ENCODE assay signal across 12 mouse cellular contexts in genomic region chr14:8220306-8220705, GRCm38 (mm10). TPM values are rescaled to one million over a fixed set of nuclear protein-coding genes. Genes with fewer than 3 reads are reported as not detected.
DNase-seq lines count a peak whose midpoint lies in the region; ATAC-seq lines count a peak whose summit lies in the region.
"Had no signal": no experiment of that assay in that cellular context is flagged by ENCODE, and none has a peak within 500 bp of the region (broad histone marks: within the 10 kb centered on the region; RNA-seq: fewer than 3 reads in every experiment).

No protein-coding gene starts in this region.

- no peaks in the 10 kb centered on the region for H3K4me1 ChIP-seq in hindbrain, embryonic 11.5 days (replicated peaks; ENCODE audit: control insufficient read depth, insufficient read depth, low read length)
- peaks cover 22% of the 10 kb centered on the region for H3K4me1 ChIP-seq in hindbrain, embryonic 14.5 days (replicated peaks; ENCODE audit: control insufficient read depth, insufficient read depth, low read length)

- no peak for ATAC-seq in hindbrain, embryonic 11.5 days (ENCODE audit: low FRiP score)
- ATAC-seq in hindbrain, embryonic 14.5 days (ENCODE audit: low FRiP score): no peak
- ATAC-seq in erythroblast, adult 5-6 weeks (replicated peaks; ENCODE audit: low FRiP score, poor library complexity, severe bottlenecking): peak; percentile 79

- H3K4me2 ChIP-seq in hindbrain, embryonic 11.5 days (replicated peaks; ENCODE audit: low read depth, low read length): no peak overlapping the region
- H3K4me2 ChIP-seq in hindbrain, embryonic 14.5 days (replicated peaks): no peak overlapping the region
- H3K4me2 ChIP-seq: embryonic facial prominence, embryonic 13.5 days; kidney, embryonic 15.5 days had no signal

- no peak overlapping the region for H3K4me3 ChIP-seq in hindbrain, embryonic 11.5 days (ENCODE audit: low read depth, low read length)
- no peak overlapping the region for H3K4me3 ChIP-seq in hindbrain, embryonic 14.5 days (replicated peaks; ENCODE audit: low read length)
- H3K4me3 ChIP-seq: embryonic facial prominence, embryonic 13.5 days; kidney, embryonic 15.5 days; midbrain, embryonic 10.5 days had no signal

- H3K9me3 ChIP-seq in hindbrain, embryonic 11.5 days (ENCODE audit: control insufficient read depth, low read length): no peaks in the 10 kb centered on the region
- H3K9me3 ChIP-seq in hindbrain, embryonic 14.5 days (ENCODE audit: control insufficient read depth, low read length): no peaks in the 10 kb centered on the region
- H3K9me3 ChIP-seq: embryonic facial prominence, embryonic 13.5 days; kidney, embryonic 15.5 days; midbrain, embryonic 10.5 days had no signal

- H3K27ac ChIP-seq in hindbrain, embryonic 11.5 days (ENCODE audit: low read depth, low read length): no peak overlapping the region
- H3K27ac ChIP-seq in hindbrain, embryonic 14.5 days: no peak overlapping the region
- H3K27ac ChIP-seq: embryonic facial prominence, embryonic 13.5 days; kidney, embryonic 15.5 days; midbrain, embryonic 10.5 days had no signal

- H3K27me3 ChIP-seq in hindbrain, embryonic 11.5 days (ENCODE audit: control insufficient read depth, insufficient read depth, low read length): peaks cover 12% of the 10 kb centered on the region; the same call in 1 of the 2 replicates
- peaks cover 12% of the 10 kb centered on the region for H3K27me3 ChIP-seq in hindbrain, embryonic 14.5 days (ENCODE audit: control insufficient read depth, insufficient read depth, low read length)
- H3K27me3 ChIP-seq: embryonic facial prominence, embryonic 13.5 days; kidney, embryonic 15.5 days had no signal

- intact Hi-C loops in left cerebral cortex, postnatal 10 days (cut with DNase I): no loop called here

- no peaks in the 10 kb centered on the region for H3K36me3 ChIP-seq in hindbrain, embryonic 11.5 days (ENCODE audit: control insufficient read depth, insufficient read depth, low read length)
- peaks cover 12% of the 10 kb centered on the region for H3K36me3 ChIP-seq in hindbrain, embryonic 14.5 days (replicated peaks; ENCODE audit: control insufficient read depth, insufficient read depth)

- no peak overlapping the region for H3K9ac ChIP-seq in hindbrain, embryonic 11.5 days (ENCODE audit: low read depth, low read length)
- no peak overlapping the region for H3K9ac ChIP-seq in hindbrain, embryonic 14.5 days
- H3K9ac ChIP-seq: embryonic facial prominence, embryonic 13.5 days; kidney, embryonic 15.5 days had no signal

- peak; percentile 19 for DNase-seq in hindbrain, embryonic 11.5 days (ENCODE audit: low spot score)
- no peak for DNase-seq in hindbrain, embryonic 14.5 days (ENCODE audit: low spot score)
- DNase-seq in thymus, postnatal 4 days: peak; percentile 43
- no peak for DNase-seq in thymus, postnatal 0 days (ENCODE audit: low spot score)
- no peak for DNase-seq in left cerebral cortex, adult 9 months (ENCODE audit: low spot score in 2 of 2)
- no peak for DNase-seq in left cerebral cortex, postnatal 10 days (ENCODE audit: extremely low spot score in 1 of 2, low spot score in 2 of 2)
- DNase-seq in urinary bladder, adult 18-20 months (ENCODE audit: low spot score in 2 of 2): no peak
- DNase-seq: retina, postnatal 1 day had no signal

- WGBS in hindbrain, embryonic 11.5 days: 60% methylated on average over 7 of the region's 7 CpGs
- WGBS in hindbrain, embryonic 14.5 days: 65% methylated on average over 7 of the region's 7 CpGs

RNA-seq across cellular contexts. Expression of gene Kctd6, which starts 6.4 kb away (rescaled TPM):
- 8.2 and 11.2 TPM in 2 replicates for polyA plus RNA-seq in hindbrain, embryonic 11.5 days (2014; fragmentation: Nextera tagmentation; extraction: Ambion mirVana)
- 14.5 and 16.2 TPM in 2 replicates for polyA plus RNA-seq in hindbrain, embryonic 14.5 days (2014; fragmentation: Nextera tagmentation; extraction: Ambion mirVana)
- polyA plus RNA-seq in thymus, postnatal 0 days (2015; fragmentation: Nextera tagmentation; extraction: Ambion mirVana): 10.2 and 12.6 TPM in 2 replicates
- 1.2 and 2.3 TPM in 2 replicates for total RNA-seq in erythroblast, adult 5-6 weeks (2015; ENCODE audit: low replicate concordance)
- 5.4 and 6.6 TPM in 2 replicates for total RNA-seq in erythroblast, adult 5-6 weeks (2017; ENCODE audit: low replicate concordance)
- total RNA-seq in left cerebral cortex, postnatal 10 days (2021): 10 to 100 TPM; 27.9 to 30.0 TPM

RNA-seq across cellular contexts. Expression of gene Acox2, which starts 38.8 kb away (rescaled TPM):
- polyA plus RNA-seq in hindbrain, embryonic 11.5 days (2014; fragmentation: Nextera tagmentation; extraction: Ambion mirVana): 0.20 and 0.29 TPM in 2 replicates
- not detected in 2 replicates for polyA plus RNA-seq in hindbrain, embryonic 14.5 days (2014; fragmentation: Nextera tagmentation; extraction: Ambion mirVana)
- polyA plus RNA-seq in thymus, postnatal 0 days (2015; fragmentation: Nextera tagmentation; extraction: Ambion mirVana): 0.71 and 0.75 TPM in 2 replicates
- total RNA-seq in erythroblast, adult 5-6 weeks (2015; ENCODE audit: low replicate concordance): not detected in 2 replicates
- total RNA-seq in erythroblast, adult 5-6 weeks (2017; ENCODE audit: low replicate concordance): not detected in 2 replicates
- total RNA-seq in left cerebral cortex, postnatal 10 days (2021): under 1 TPM in 1 of 2 experiments, not detected in 1; 0.61 TPM
- polyA plus RNA-seq: embryonic facial prominence, embryonic 13.5 days had no signal

RNA-seq across cellular contexts. Expression of gene Pdhb, which starts 47.5 kb away (rescaled TPM):
- 228 and 233 TPM in 2 replicates for polyA plus RNA-seq in hindbrain, embryonic 11.5 days (2014; fragmentation: Nextera tagmentation; extraction: Ambion mirVana)
- polyA plus RNA-seq in hindbrain, embryonic 14.5 days (2014; fragmentation: Nextera tagmentation; extraction: Ambion mirVana): 271 and 280 TPM in 2 replicates
- polyA plus RNA-seq in thymus, postnatal 0 days (2015; fragmentation: Nextera tagmentation; extraction: Ambion mirVana): 227 and 232 TPM in 2 replicates
- 26.9 and 51.2 TPM in 2 replicates for total RNA-seq in erythroblast, adult 5-6 weeks (2015; ENCODE audit: low replicate concordance)
- 56.0 and 56.1 TPM in 2 replicates for total RNA-seq in erythroblast, adult 5-6 weeks (2017; ENCODE audit: low replicate concordance)
- total RNA-seq in left cerebral cortex, postnatal 10 days (2021): 100 to 1,000 TPM; 172 to 184 TPM

Comparison
In these comparisons a context has a peak if more than half of its experiments do, and no peak if none do; other contexts are left out.
1. DNase-seq: peak in hindbrain, embryonic 11.5 days (single experiment) and thymus, postnatal 4 days (single experiment); none in hindbrain, embryonic 14.5 days (single experiment), thymus, postnatal 0 days (single experiment), left cerebral cortex, adult 9 months (0 of 2), left cerebral cortex, postnatal 10 days (0 of 2) and urinary bladder, adult 18-20 months (0 of 2).